Mouse (Mus musculus): ENCODE data around the gene Th. TPM values are rescaled to one million over a fixed set of nuclear protein-coding genes. Genes with fewer than 3 reads are reported as not detected.

Gene Th
- total RNA-seq, 1 experiment: 0.80 TPM

DNA sequence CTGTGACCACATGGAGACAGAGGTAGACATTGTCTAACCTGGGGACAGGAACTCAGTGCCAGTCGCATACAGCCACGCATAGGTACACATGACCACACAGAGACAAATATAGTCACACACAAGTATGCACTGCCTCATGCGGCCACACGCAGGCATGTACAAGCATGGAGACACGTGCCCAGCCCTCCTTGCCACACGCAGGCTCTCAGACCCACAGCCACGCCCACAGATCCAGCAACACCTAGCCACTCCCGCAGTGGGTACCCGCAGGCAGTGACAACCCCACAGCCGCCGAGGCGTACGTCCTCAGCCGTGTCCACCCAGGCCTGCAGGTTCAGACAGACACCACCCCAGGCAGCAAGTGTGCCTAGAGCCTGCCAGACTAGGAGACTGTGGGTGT, 4.8 kb upstream of the Th start:
- Histone ChIP-seq H3K4me3 (ENCODE audit: insufficient read depth in 1 of 2, low read depth in 1 of 2, low read length in 2 of 2, poor library complexity in 1 of 2, severe bottlenecking in 1 of 2) (no peak overlapping the region), H3K9ac (ENCODE audit: insufficient read depth, low read depth, low read length, poor library complexity, severe bottlenecking) (no peak overlapping the region), H3K36me3 (ENCODE audit: control insufficient read depth, insufficient read depth, low read length, poor library complexity, severe bottlenecking) (no peaks in the 10 kb centered on the region), H3K4me1 (ENCODE audit: control insufficient read depth in 2 of 2, insufficient read depth in 2 of 2, low read length in 2 of 2, poor library complexity in 1 of 2) (peaks cover 0 to 17% of the 10 kb centered on the region in 2 experiments; a peak in 2 of 4 replicates), H3K9me3 (ENCODE audit: control insufficient read depth, insufficient read depth, low read depth, low read length) (no peaks in the 10 kb centered on the region), H3K27ac (ENCODE audit: insufficient read depth, low read depth, low read length, poor library complexity, severe bottlenecking) (no peak overlapping the region)
- in situ Hi-C loops (cut with MboI; ENCODE audit: low sequenced_read_pairs in 2 of 2, unreplicated experiment in 2 of 2): no loop called here
- DNase-seq (ENCODE audit: low read depth, low spot score): no peak
- no peak for TF ChIP-seq ZC3H11A (IDR thresholded peaks at IDR 0.05; ENCODE audit: borderline replicate concordance, low read depth, low read length)
- no peak for TF ChIP-seq MAFK (IDR thresholded peaks at IDR 0.05; ENCODE audit: insufficient read depth, low read depth, low read length)
- TF ChIP-seq CHD2 (IDR thresholded peaks at IDR 0.05; ENCODE audit: low read depth, low read length): no peak
- no peak for TF ChIP-seq HCFC1 (IDR thresholded peaks at IDR 0.05; ENCODE audit: borderline replicate concordance, insufficient read depth, low read length)
- TF ChIP-seq ZNF384 (IDR thresholded peaks at IDR 0.05; ENCODE audit: low read depth, low read length): no peak

DNA sequence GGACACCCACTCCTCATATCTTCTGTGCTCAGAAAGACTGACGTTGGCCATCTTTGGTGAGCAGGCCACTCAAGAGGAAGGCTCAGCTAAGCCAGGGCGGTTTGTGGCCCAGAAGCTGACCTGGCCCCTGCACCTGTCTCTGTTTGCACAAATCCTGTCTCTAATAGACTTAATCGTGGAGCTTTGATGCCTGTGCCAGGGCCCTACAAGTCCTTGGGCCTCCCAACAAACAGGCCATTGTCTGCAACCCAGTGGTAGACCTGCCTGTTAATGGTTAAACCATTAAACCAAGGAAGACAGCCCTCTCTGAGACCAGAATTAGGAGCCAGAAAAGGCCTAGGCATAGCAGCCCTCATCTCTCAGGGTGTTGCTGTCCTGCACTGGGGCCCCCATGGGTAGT, 1.5 kb upstream of the Th start:
- Histone ChIP-seq H3K4me3 (ENCODE audit: insufficient read depth in 1 of 2, low read depth in 1 of 2, low read length in 2 of 2, poor library complexity in 1 of 2, severe bottlenecking in 1 of 2) (no peak overlapping the region), H3K4me1 (ENCODE audit: control insufficient read depth in 2 of 2, insufficient read depth in 2 of 2, low read length in 2 of 2, poor library complexity in 1 of 2) (peaks cover 0 to 10% of the 10 kb centered on the region in 2 experiments; a peak in 2 of 4 replicates), H3K36me3 (ENCODE audit: control insufficient read depth, insufficient read depth, low read length, poor library complexity, severe bottlenecking) (no peaks in the 10 kb centered on the region), H3K9ac (ENCODE audit: insufficient read depth, low read depth, low read length, poor library complexity, severe bottlenecking) (no peak overlapping the region), H3K9me3 (ENCODE audit: control insufficient read depth, insufficient read depth, low read depth, low read length) (no peaks in the 10 kb centered on the region), H3K27ac (ENCODE audit: insufficient read depth, low read depth, low read length, poor library complexity, severe bottlenecking) (no peak overlapping the region)
- in situ Hi-C loops (cut with MboI; ENCODE audit: low sequenced_read_pairs in 2 of 2, unreplicated experiment in 2 of 2): no loop called here
- TF ChIP-seq MAFK (IDR thresholded peaks at IDR 0.05; ENCODE audit: insufficient read depth, low read depth, low read length) (no peak), HCFC1 (IDR thresholded peaks at IDR 0.05; ENCODE audit: borderline replicate concordance, insufficient read depth, low read length) (no peak), ZC3H11A (IDR thresholded peaks at IDR 0.05; ENCODE audit: borderline replicate concordance, low read depth, low read length) (no peak), CHD2 (IDR thresholded peaks at IDR 0.05; ENCODE audit: low read depth, low read length) (no peak), ZNF384 (IDR thresholded peaks at IDR 0.05; ENCODE audit: low read depth, low read length) (no peak)
- no peak for DNase-seq (ENCODE audit: low read depth, low spot score)

DNA sequence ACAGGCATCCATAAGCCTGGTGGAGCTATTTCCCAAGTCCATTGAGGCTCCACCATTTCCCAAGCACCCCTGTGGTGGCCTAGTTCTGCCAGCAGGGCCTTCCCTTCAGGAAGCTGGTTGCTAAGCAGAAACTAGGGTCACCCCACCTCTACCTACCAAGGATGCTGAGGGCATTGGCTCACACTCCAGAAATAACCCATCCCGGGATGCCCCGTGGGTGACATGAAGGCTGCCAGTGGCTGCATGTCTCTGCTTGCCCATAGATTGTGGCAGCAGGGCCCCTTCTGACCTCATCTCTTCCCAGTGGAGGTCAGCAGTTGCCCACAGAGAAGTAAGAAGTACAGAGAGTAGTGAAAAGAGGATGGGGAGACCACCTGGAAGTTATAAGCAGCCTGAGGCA, 1.4 kb downstream of the Th start:
- Histone ChIP-seq H3K36me3 (ENCODE audit: control insufficient read depth, insufficient read depth, low read length, poor library complexity, severe bottlenecking) (no peaks in the 10 kb centered on the region), H3K9ac (ENCODE audit: insufficient read depth, low read depth, low read length, poor library complexity, severe bottlenecking) (no peak overlapping the region), H3K4me3 (ENCODE audit: insufficient read depth in 1 of 2, low read depth in 1 of 2, low read length in 2 of 2, poor library complexity in 1 of 2, severe bottlenecking in 1 of 2) (no peak overlapping the region), H3K9me3 (ENCODE audit: control insufficient read depth, insufficient read depth, low read depth, low read length) (no peaks in the 10 kb centered on the region), H3K4me1 (ENCODE audit: control insufficient read depth in 2 of 2, insufficient read depth in 2 of 2, low read length in 2 of 2, poor library complexity in 1 of 2) (no peaks in the 10 kb centered on the region), H3K27ac (ENCODE audit: insufficient read depth, low read depth, low read length, poor library complexity, severe bottlenecking) (no peak overlapping the region)
- in situ Hi-C loops (cut with MboI; ENCODE audit: low sequenced_read_pairs in 2 of 2, unreplicated experiment in 2 of 2): no loop called here
- no peak for DNase-seq (ENCODE audit: low read depth, low spot score)
- no peak for TF ChIP-seq MAFK (IDR thresholded peaks at IDR 0.05; ENCODE audit: insufficient read depth, low read depth, low read length)
- no peak for TF ChIP-seq ZC3H11A (IDR thresholded peaks at IDR 0.05; ENCODE audit: borderline replicate concordance, low read depth, low read length)
- no peak for TF ChIP-seq ZNF384 (IDR thresholded peaks at IDR 0.05; ENCODE audit: low read depth, low read length)
- TF ChIP-seq HCFC1 (IDR thresholded peaks at IDR 0.05; ENCODE audit: borderline replicate concordance, insufficient read depth, low read length): no peak
- TF ChIP-seq CHD2 (IDR thresholded peaks at IDR 0.05; ENCODE audit: low read depth, low read length): no peak

DNA sequence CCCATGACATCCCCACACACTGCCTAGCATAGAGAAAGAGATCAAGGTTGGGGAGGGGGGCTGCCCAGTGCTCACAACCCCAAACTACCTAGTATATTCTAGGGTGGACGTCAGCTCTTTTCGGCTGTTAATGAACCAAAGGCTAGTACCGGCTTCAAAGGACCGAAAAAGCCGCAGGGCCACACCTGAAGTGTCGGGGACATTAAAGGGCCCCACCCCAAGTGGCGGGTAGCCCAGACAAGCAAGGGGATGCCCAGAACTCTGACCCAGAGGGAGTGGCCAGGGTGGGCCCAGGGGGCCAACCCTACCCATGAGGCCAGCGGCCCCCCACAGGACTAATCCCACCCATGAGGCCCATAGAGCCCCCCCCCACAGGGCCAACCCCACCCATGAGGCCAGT, 3.6 kb downstream of the Th start:
- Histone ChIP-seq H3K36me3 (ENCODE audit: control insufficient read depth, insufficient read depth, low read length, poor library complexity, severe bottlenecking) (no peaks in the 10 kb centered on the region), H3K4me1 (ENCODE audit: control insufficient read depth in 2 of 2, insufficient read depth in 2 of 2, low read length in 2 of 2, poor library complexity in 1 of 2) (peaks cover 0 to 6% of the 10 kb centered on the region in 2 experiments; a peak in 1 of 4 replicates), H3K4me3 (ENCODE audit: insufficient read depth in 1 of 2, low read depth in 1 of 2, low read length in 2 of 2, poor library complexity in 1 of 2, severe bottlenecking in 1 of 2) (no peak overlapping the region), H3K27ac (ENCODE audit: insufficient read depth, low read depth, low read length, poor library complexity, severe bottlenecking) (no peak overlapping the region), H3K9me3 (ENCODE audit: control insufficient read depth, insufficient read depth, low read depth, low read length) (no peaks in the 10 kb centered on the region), H3K9ac (ENCODE audit: insufficient read depth, low read depth, low read length, poor library complexity, severe bottlenecking) (no peak overlapping the region)
- no peak for DNase-seq (ENCODE audit: low read depth, low spot score)
- in situ Hi-C loops (cut with MboI; ENCODE audit: low sequenced_read_pairs in 2 of 2, unreplicated experiment in 2 of 2): no loop called here
- TF ChIP-seq MAFK (IDR thresholded peaks at IDR 0.05; ENCODE audit: insufficient read depth, low read depth, low read length) (no peak), CHD2 (IDR thresholded peaks at IDR 0.05; ENCODE audit: low read depth, low read length) (no peak), HCFC1 (IDR thresholded peaks at IDR 0.05; ENCODE audit: borderline replicate concordance, insufficient read depth, low read length) (no peak), ZC3H11A (IDR thresholded peaks at IDR 0.05; ENCODE audit: borderline replicate concordance, low read depth, low read length) (no peak), ZNF384 (IDR thresholded peaks at IDR 0.05; ENCODE audit: low read depth, low read length) (no peak)

Measured in ES-E14 (cell line).